Mouse (Mus musculus) bone marrow, adult 2 months (tissue): ENCODE measurements around the gene Gm11011.

ENCODE experiments used
- CTCF ChIP-seq: fragments of 200-500 bp; IDR thresholded peaks from 2 replicates; pipeline ENCODE4 v1.5.1; 2011; ENCODE audit warnings: low read length, control low read depth; ENCODE audit not compliant: control insufficient read depth, insufficient read depth
- POLR2A ChIP-seq: fragments of 200-500 bp; IDR thresholded peaks from 2 replicates; pipeline ENCODE4 v1.6.1; 2011; ENCODE audit warnings: low read depth, mild to moderate bottlenecking, control low read depth, low read length, borderline replicate concordance; ENCODE audit not compliant: control insufficient read depth

GRCm38 (mm10) chr2:169566159-169566558 lies 21.4 kb downstream of the Gm11011 start:
- TF ChIP-seq POLR2A (no peak), CTCF (no peak)
